Mouse (Mus musculus): ENCODE measurements around the gene Gpatch8. TPM values are rescaled to one million over a fixed set of nuclear protein-coding genes. Genes with fewer than 3 reads are reported as not detected.
A peak's percentile ranks its signal among the peaks of the same experiment; 100 is the strongest.

Gpatch8 gene
- polyA plus RNA-seq, 1 experiment: 9.0 TPM

DNA sequence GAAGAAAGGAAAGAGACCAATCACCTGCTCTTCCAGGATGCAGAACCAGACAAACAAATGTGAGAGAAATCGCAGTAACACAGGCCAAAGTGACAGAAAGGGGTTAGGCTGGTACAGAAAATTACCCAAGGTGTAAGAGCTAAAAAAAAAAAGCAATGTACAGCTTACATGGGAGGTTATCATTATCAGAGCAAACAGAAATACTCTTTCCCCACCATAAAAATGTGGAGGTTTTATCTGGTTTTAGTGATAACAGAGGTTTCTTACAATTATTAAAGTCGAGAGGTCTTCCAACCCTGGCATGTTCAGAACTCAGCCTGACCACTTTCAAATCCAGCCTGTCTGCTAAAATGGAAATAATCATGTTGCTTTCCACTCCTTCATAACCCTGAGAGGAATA is 68.3 kb downstream of the Gpatch8 start:
- Histone ChIP-seq H3K36me3 (ENCODE audit: control insufficient read depth, insufficient read depth) (peaks cover 36% of the 10 kb centered on the region), H3K4me3 (no peak overlapping the region), H3ac (ENCODE audit: control insufficient read depth, insufficient read length) (no peak overlapping the region), H3K79me2 (ENCODE audit: control insufficient read depth, insufficient read depth) (no peaks in the 10 kb centered on the region), H3K27me3 (ENCODE audit: control insufficient read depth, insufficient read depth, insufficient read length) (no peaks in the 10 kb centered on the region), H3K4me2 (ENCODE audit: low read depth) (no peak overlapping the region)
- no peak for TF ChIP-seq REST (IDR thresholded peaks at IDR 0.05; ENCODE audit: insufficient read depth, insufficient read length)
- TF ChIP-seq MYOG (IDR thresholded peaks at IDR 0.05; ENCODE audit: control insufficient read depth in 1 of 3, insufficient read depth in 1 of 3, insufficient read length in 2 of 3, low read depth in 2 of 3): no peak
- no peak for TF ChIP-seq MAX (IDR thresholded peaks at IDR 0.05; ENCODE audit: low read depth)
- no peak for TF ChIP-seq POLR2AphosphoS2 (IDR thresholded peaks at IDR 0.05; ENCODE audit: insufficient read length, low read depth)
- TF ChIP-seq TCF12 (IDR thresholded peaks at IDR 0.05; ENCODE audit: insufficient read depth, poor library complexity, severe bottlenecking): no peak
- TF ChIP-seq MYOD1 (IDR thresholded peaks at IDR 0.05; ENCODE audit: control insufficient read depth in 1 of 3, insufficient read length in 2 of 3, low read depth in 2 of 3): no peak
- TF ChIP-seq USF1 (IDR thresholded peaks at IDR 0.05; ENCODE audit: low read depth): no peak
- no peak for TF ChIP-seq POLR2A (IDR thresholded peaks at IDR 0.05; ENCODE audit: insufficient read length, low read depth)
- no peak for TF ChIP-seq CEBPB (IDR thresholded peaks at IDR 0.05; ENCODE audit: insufficient read depth, poor library complexity, severe bottlenecking)
- no peak for TF ChIP-seq TCF3 (IDR thresholded peaks at IDR 0.05; ENCODE audit: insufficient read length, low read depth)
- no peak for TF ChIP-seq E2F4 (IDR thresholded peaks at IDR 0.05; ENCODE audit: insufficient read depth)
- TF ChIP-seq SRF (IDR thresholded peaks at IDR 0.05; ENCODE audit: control insufficient read depth, insufficient read length, low read depth): no peak

DNA sequence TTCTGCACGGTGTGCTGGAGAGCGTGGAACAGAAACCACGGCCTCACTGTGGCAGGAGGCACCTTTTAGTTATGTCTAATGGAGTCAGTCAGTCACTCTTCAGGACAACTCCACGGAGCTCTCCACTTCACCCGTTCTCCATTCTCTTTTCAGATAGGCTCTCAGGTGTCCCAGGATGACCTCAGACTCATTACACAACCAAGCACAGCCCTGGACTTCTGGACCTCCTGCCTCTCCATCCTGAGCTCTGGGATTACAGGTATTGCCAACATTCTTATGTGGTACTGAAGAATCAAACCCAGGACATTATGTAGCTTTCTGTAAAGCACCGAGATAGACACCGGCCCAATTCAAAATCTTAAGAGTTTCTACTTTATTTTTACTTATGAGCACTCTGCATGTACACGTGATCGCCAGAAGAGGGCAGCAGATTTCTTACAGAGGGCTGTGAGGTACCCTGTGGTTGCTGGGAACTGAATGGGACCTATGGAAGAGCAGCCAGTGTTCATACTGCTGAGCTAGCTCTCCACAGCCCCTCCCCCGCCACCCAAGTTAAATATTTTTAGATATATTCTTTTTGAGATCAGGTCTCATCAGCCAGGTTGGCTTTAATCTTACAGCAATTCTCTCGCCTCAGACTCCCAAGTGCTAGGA is 69.3 kb downstream of the Gpatch8 start:
- Histone ChIP-seq H3K36me3 (ENCODE audit: control insufficient read depth, insufficient read depth) (peaks cover 39% of the 10 kb centered on the region), H3K4me3 (no peak overlapping the region), H3ac (ENCODE audit: control insufficient read depth, insufficient read length) (no peak overlapping the region), H3K79me2 (ENCODE audit: control insufficient read depth, insufficient read depth) (no peaks in the 10 kb centered on the region), H3K4me2 (ENCODE audit: low read depth) (no peak overlapping the region), H3K27me3 (ENCODE audit: control insufficient read depth, insufficient read depth, insufficient read length) (no peaks in the 10 kb centered on the region)
- no peak for TF ChIP-seq MYOG (IDR thresholded peaks at IDR 0.05; ENCODE audit: control insufficient read depth in 1 of 3, insufficient read depth in 1 of 3, insufficient read length in 2 of 3, low read depth in 2 of 3)
- no peak for TF ChIP-seq CEBPB (IDR thresholded peaks at IDR 0.05; ENCODE audit: insufficient read depth, poor library complexity, severe bottlenecking)
- peak; percentile 70 for TF ChIP-seq USF1 (IDR thresholded peaks at IDR 0.05; ENCODE audit: low read depth)
- TF ChIP-seq SRF (IDR thresholded peaks at IDR 0.05; ENCODE audit: control insufficient read depth, insufficient read length, low read depth): no peak

- TF ChIP-seq MYOD1 (IDR thresholded peaks at IDR 0.05; ENCODE audit: control insufficient read depth in 1 of 3, insufficient read length in 2 of 3, low read depth in 2 of 3): no peak
- no peak for TF ChIP-seq MAX (IDR thresholded peaks at IDR 0.05; ENCODE audit: low read depth)
- TF ChIP-seq POLR2AphosphoS2 (IDR thresholded peaks at IDR 0.05; ENCODE audit: insufficient read length, low read depth): no peak
- TF ChIP-seq TCF3 (IDR thresholded peaks at IDR 0.05; ENCODE audit: insufficient read length, low read depth): no peak
- TF ChIP-seq POLR2A (IDR thresholded peaks at IDR 0.05; ENCODE audit: insufficient read length, low read depth): no peak
- H3K79me2 ChIP-seq (ENCODE audit: control insufficient read depth, insufficient read depth): no peaks in the 10 kb centered on the region
- no peak overlapping the region for H3ac ChIP-seq (ENCODE audit: control insufficient read depth, insufficient read length)
- H3K36me3 ChIP-seq (ENCODE audit: control insufficient read depth, insufficient read depth): peaks cover 33% of the 10 kb centered on the region
- no peak overlapping the region for H3K4me3 ChIP-seq
- no peaks in the 10 kb centered on the region for H3K27me3 ChIP-seq (ENCODE audit: control insufficient read depth, insufficient read depth, insufficient read length)
- no peak overlapping the region for H3K4me2 ChIP-seq (ENCODE audit: low read depth)
Measured at GRCm38 (mm10) chr11:102481779-102482178, 74.4 kb downstream of the Gpatch8 start.

- H3K36me3 ChIP-seq (ENCODE audit: control insufficient read depth, insufficient read depth): peaks cover 26% of the 10 kb centered on the region
- H3K27me3 ChIP-seq (ENCODE audit: control insufficient read depth, insufficient read depth, insufficient read length): no peaks in the 10 kb centered on the region
- no peak overlapping the region for H3ac ChIP-seq (ENCODE audit: control insufficient read depth, insufficient read length)
- no peak overlapping the region for H3K4me2 ChIP-seq (ENCODE audit: low read depth)
- no peaks in the 10 kb centered on the region for H3K79me2 ChIP-seq (ENCODE audit: control insufficient read depth, insufficient read depth)
- H3K4me3 ChIP-seq: no peak overlapping the region
- no peak for TF ChIP-seq TCF3 (IDR thresholded peaks at IDR 0.05; ENCODE audit: insufficient read length, low read depth)
- no peak for TF ChIP-seq E2F4 (IDR thresholded peaks at IDR 0.05; ENCODE audit: insufficient read depth)
- TF ChIP-seq MAX (IDR thresholded peaks at IDR 0.05; ENCODE audit: low read depth): no peak
- no peak for TF ChIP-seq SRF (IDR thresholded peaks at IDR 0.05; ENCODE audit: control insufficient read depth, insufficient read length, low read depth)
- TF ChIP-seq POLR2AphosphoS2 (IDR thresholded peaks at IDR 0.05; ENCODE audit: insufficient read length, low read depth): no peak
- TF ChIP-seq TCF12 (IDR thresholded peaks at IDR 0.05; ENCODE audit: insufficient read depth, poor library complexity, severe bottlenecking): no peak
- TF ChIP-seq CEBPB (IDR thresholded peaks at IDR 0.05; ENCODE audit: insufficient read depth, poor library complexity, severe bottlenecking): no peak
- no peak for TF ChIP-seq USF1 (IDR thresholded peaks at IDR 0.05; ENCODE audit: low read depth)
- no peak for TF ChIP-seq REST (IDR thresholded peaks at IDR 0.05; ENCODE audit: insufficient read depth, insufficient read length)
- no peak for TF ChIP-seq MYOD1 (IDR thresholded peaks at IDR 0.05; ENCODE audit: control insufficient read depth in 1 of 3, insufficient read length in 2 of 3, low read depth in 2 of 3)
- no peak for TF ChIP-seq POLR2A (IDR thresholded peaks at IDR 0.05; ENCODE audit: insufficient read length, low read depth)
- TF ChIP-seq MYOG (IDR thresholded peaks at IDR 0.05; ENCODE audit: control insufficient read depth in 1 of 3, insufficient read depth in 1 of 3, insufficient read length in 2 of 3, low read depth in 2 of 3): no peak
Measured at GRCm38 (mm10) chr11:102480897-102481296, 75.3 kb downstream of the Gpatch8 start.

GRCm38 (mm10) chr11:102480111-102480510 is 76.1 kb downstream of the Gpatch8 start:
- no peaks in the 10 kb centered on the region for H3K79me2 ChIP-seq (ENCODE audit: control insufficient read depth, insufficient read depth)
- no peaks in the 10 kb centered on the region for H3K27me3 ChIP-seq (ENCODE audit: control insufficient read depth, insufficient read depth, insufficient read length)
- TF ChIP-seq REST (IDR thresholded peaks at IDR 0.05; ENCODE audit: insufficient read depth, insufficient read length) (no peak), USF1 (IDR thresholded peaks at IDR 0.05; ENCODE audit: low read depth) (no peak), TCF12 (IDR thresholded peaks at IDR 0.05; ENCODE audit: insufficient read depth, poor library complexity, severe bottlenecking) (no peak), TCF3 (IDR thresholded peaks at IDR 0.05; ENCODE audit: insufficient read length, low read depth) (no peak), MYOD1 (IDR thresholded peaks at IDR 0.05; ENCODE audit: control insufficient read depth in 1 of 3, insufficient read length in 2 of 3, low read depth in 2 of 3) (no peak), POLR2AphosphoS2 (IDR thresholded peaks at IDR 0.05; ENCODE audit: insufficient read length, low read depth) (peak; percentile 17), MAX (IDR thresholded peaks at IDR 0.05; ENCODE audit: low read depth) (no peak), E2F4 (IDR thresholded peaks at IDR 0.05; ENCODE audit: insufficient read depth) (no peak), SRF (IDR thresholded peaks at IDR 0.05; ENCODE audit: control insufficient read depth, insufficient read length, low read depth) (no peak)
- H3K4me2 ChIP-seq (ENCODE audit: low read depth): no peak overlapping the region
- H3K36me3 ChIP-seq (ENCODE audit: control insufficient read depth, insufficient read depth): peaks cover 19% of the 10 kb centered on the region
- H3ac ChIP-seq (ENCODE audit: control insufficient read depth, insufficient read length): no peak overlapping the region
- no peak overlapping the region for H3K4me3 ChIP-seq

All from myocyte (in vitro differentiated cells).